Mouse (Mus musculus) CH12.LX (cell line): ENCODE data around the gene Ercc6. TPM values are rescaled to one million over a fixed set of nuclear protein-coding genes. Genes with fewer than 3 reads are reported as not detected.

Experiments used
- DNase-seq: peaks from one replicate; pipeline ENCODE4 v3.0.0-alpha.2; 2013; ENCODE audit errors: extremely low read depth
- H3K27ac ChIP-seq: 2 replicates; pipeline ENCODE4 v1.5.1; 2012; ENCODE audit warnings: low read depth, mild to moderate bottlenecking, control low read depth, moderate library complexity; ENCODE audit not compliant: insufficient read depth
- H3K27me3 ChIP-seq: replicated peaks from 2 replicates; pipeline ENCODE3; 2012; ENCODE audit warnings: inconsistent platforms
- H3K36me3 ChIP-seq, 2 experiments: replicated peaks in 1 of 2; 2 replicates each; pipeline versions ENCODE3 to v1.6.1; 2012; ENCODE audit warnings: inconsistent platforms in 1 of 2, low read length in 1 of 2, mild to moderate bottlenecking in 1 of 2, mixed read lengths in 1 of 2, moderate library complexity in 1 of 2; ENCODE audit not compliant: control insufficient read depth in 1 of 2, insufficient read depth in 1 of 2
- H3K4me1 ChIP-seq, 2 experiments: 2 replicates each; pipeline ENCODE4 v1.6.1; 2012; ENCODE audit warnings: inconsistent platforms in 1 of 2, moderate library complexity in 1 of 2; ENCODE audit not compliant: insufficient read depth in 2 of 2, control insufficient read depth in 1 of 2
- H3K4me2 ChIP-seq: 2 replicates; pipeline ENCODE4 v1.6.1; 2012; ENCODE audit warnings: low read depth, mild to moderate bottlenecking, control low read depth; ENCODE audit not compliant: poor library complexity, insufficient read depth, severe bottlenecking
- H3K4me3 ChIP-seq, 3 experiments: fragments of 150-350 bp in 1 of 3; sonication (generic) in 1 of 3; replicated peaks in 1 of 3; 2 replicates each; pipeline versions ENCODE3 to v1.5.1; 2011 to 2012; ENCODE audit warnings: low read depth in 2 of 3, low read length in 2 of 3, mild to moderate bottlenecking in 2 of 3, moderate library complexity in 2 of 3, control low read depth in 1 of 3, improper control_type of control experiment in 1 of 3, inconsistent platforms in 1 of 3, mixed read lengths in 1 of 3; ENCODE audit not compliant: poor library complexity in 1 of 3
- H3K79me2 ChIP-seq: replicated peaks from 2 replicates; pipeline ENCODE4 v1.6.1; 2012; ENCODE audit warnings: mild to moderate bottlenecking, moderate library complexity; ENCODE audit not compliant: control insufficient read depth, poor library complexity, insufficient read depth, severe bottlenecking; ENCODE audit errors: extremely low read depth
- H3K9ac ChIP-seq: 2 replicates; pipeline ENCODE4 v1.6.1; 2012; ENCODE audit warnings: low read depth, mild to moderate bottlenecking, control low read depth, moderate library complexity; ENCODE audit not compliant: insufficient read depth
- H3K9me3 ChIP-seq: replicated peaks from 2 replicates; pipeline ENCODE3; 2012; ENCODE audit warnings: low read length, inconsistent platforms, mixed read lengths
- BHLHE40 ChIP-seq: IDR thresholded peaks from 2 replicates; pipeline ENCODE4 v1.6.1; 2011; ENCODE audit warnings: mild to moderate bottlenecking, low read depth, low read length, improper control_type of control experiment
- CHD1 ChIP-seq: IDR thresholded peaks from 2 replicates; pipeline ENCODE4 v1.6.1; 2012; ENCODE audit warnings: low read depth, low read length, improper control_type of control experiment, inconsistent platforms
- CTCF ChIP-seq, 2 experiments: IDR thresholded peaks in 1 of 2; conservative IDR thresholded peaks in 1 of 2; 2 replicates each; pipeline ENCODE4 v1.5.1; 2011 to 2012; ENCODE audit warnings: low read depth in 2 of 2, low read length in 2 of 2, improper control_type of control experiment in 1 of 2, inconsistent platforms in 1 of 2, mild to moderate bottlenecking in 1 of 2, moderate library complexity in 1 of 2
- E2F4 ChIP-seq: IDR thresholded peaks from 2 replicates; pipeline ENCODE4 v1.6.1; 2011; ENCODE audit warnings: low read depth, low read length, improper control_type of control experiment; ENCODE audit not compliant: insufficient replicate concordance
- ELF1 ChIP-seq: IDR thresholded peaks from 2 replicates; pipeline ENCODE4 v1.6.1; 2014; ENCODE audit warnings: low read depth, mild to moderate bottlenecking, inconsistent platforms, low read length, improper control_type of control experiment
- EP300 ChIP-seq: IDR thresholded peaks from 2 replicates; pipeline ENCODE4 v1.6.1; 2011; ENCODE audit warnings: low read length, improper control_type of control experiment
- ETS1 ChIP-seq: conservative IDR thresholded peaks from 2 replicates; pipeline ENCODE4 v1.6.1; 2012; ENCODE audit warnings: low read depth, mild to moderate bottlenecking, inconsistent platforms, low read length, improper control_type of control experiment, moderate library complexity
- HCFC1 ChIP-seq: IDR thresholded peaks from 2 replicates; pipeline ENCODE4 v1.6.1; 2012; ENCODE audit warnings: low read depth, mild to moderate bottlenecking, inconsistent platforms, low read length, improper control_type of control experiment
- IRF4 ChIP-seq: IDR thresholded peaks from 2 replicates; pipeline ENCODE4 v1.6.1; 2014; ENCODE audit warnings: low read depth, mild to moderate bottlenecking, inconsistent platforms, low read length, improper control_type of control experiment
- JUND ChIP-seq: conservative IDR thresholded peaks from 2 replicates; pipeline ENCODE4 v1.6.1; 2011; ENCODE audit warnings: low read depth, low read length, improper control_type of control experiment
- KAT2A ChIP-seq: IDR thresholded peaks from 2 replicates; pipeline ENCODE4 v1.6.1; 2012; ENCODE audit warnings: low read length, improper control_type of control experiment, inconsistent platforms; ENCODE audit not compliant: insufficient replicate concordance
- MAFK ChIP-seq: IDR thresholded peaks from 2 replicates; pipeline ENCODE4 v1.6.1; 2011; ENCODE audit warnings: low read length, improper control_type of control experiment; ENCODE audit not compliant: insufficient replicate concordance
- MAZ ChIP-seq: IDR thresholded peaks from 2 replicates; pipeline ENCODE4 v1.6.1; 2012; ENCODE audit warnings: low read depth, mild to moderate bottlenecking, inconsistent platforms, low read length, improper control_type of control experiment, moderate library complexity
- MEF2A ChIP-seq: IDR thresholded peaks from 2 replicates; pipeline ENCODE4 v1.6.1; 2014; ENCODE audit warnings: low read depth, mild to moderate bottlenecking, inconsistent platforms, low read length, improper control_type of control experiment, borderline replicate concordance
- MYC ChIP-seq: IDR thresholded peaks from 2 replicates; pipeline ENCODE4 v1.6.1; 2011; ENCODE audit warnings: low read depth, mild to moderate bottlenecking, improper control_type of control experiment, low read length
- NRF1 ChIP-seq: IDR thresholded peaks from 2 replicates; pipeline ENCODE4 v1.6.1; 2014; ENCODE audit warnings: low read depth, mild to moderate bottlenecking, inconsistent platforms, low read length, improper control_type of control experiment, moderate library complexity
- PAX5 ChIP-seq: IDR thresholded peaks from 2 replicates; pipeline ENCODE4 v1.6.1; 2012; ENCODE audit warnings: low read length, inconsistent platforms, mixed read lengths
- POLR2A ChIP-seq: IDR thresholded peaks from 2 replicates; pipeline ENCODE4 v1.6.1; 2011; ENCODE audit warnings: low read depth, mild to moderate bottlenecking, improper control_type of control experiment, low read length
- RAD21 ChIP-seq: IDR thresholded peaks from 2 replicates; pipeline ENCODE4 v1.6.1; 2011; ENCODE audit warnings: low read depth, mild to moderate bottlenecking, low read length, improper control_type of control experiment, moderate library complexity
- RCOR1 ChIP-seq: conservative IDR thresholded peaks from 2 replicates; pipeline ENCODE4 v1.6.1; 2012; ENCODE audit warnings: low read depth, mild to moderate bottlenecking, inconsistent platforms, low read length, improper control_type of control experiment
- SIN3A ChIP-seq: IDR thresholded peaks from 2 replicates; pipeline ENCODE4 v1.6.1; 2012; ENCODE audit warnings: low read length, improper control_type of control experiment, inconsistent platforms
- SMC3 ChIP-seq: IDR thresholded peaks from 2 replicates; pipeline ENCODE4 v1.6.1; 2011; ENCODE audit warnings: low read depth, low read length, improper control_type of control experiment
- TBP ChIP-seq: conservative IDR thresholded peaks from 2 replicates; pipeline ENCODE4 v1.6.1; 2011; ENCODE audit warnings: low read depth, low read length, improper control_type of control experiment
- TCF12 ChIP-seq: IDR thresholded peaks from 2 replicates; pipeline ENCODE4 v1.6.1; 2014; ENCODE audit warnings: low read depth, mild to moderate bottlenecking, inconsistent platforms, low read length, improper control_type of control experiment
- ZC3H11A ChIP-seq: IDR thresholded peaks from 2 replicates; pipeline ENCODE4 v1.6.1; 2012; ENCODE audit warnings: low read depth, mild to moderate bottlenecking, inconsistent platforms, low read length, improper control_type of control experiment
- ZNF384 ChIP-seq: IDR thresholded peaks from 2 replicates; pipeline ENCODE4 v1.6.1; 2012; ENCODE audit warnings: low read depth, low read length, improper control_type of control experiment, inconsistent platforms
- dilution Hi-C: fragments of 300-500 bp; cut with MboI; formaldehyde crosslinking; loops from 2 replicates; pipeline ENCODE4 v1.14.3; 2020; ENCODE audit warnings: low sequenced_read_pairs; ENCODE audit not compliant: extremely low pct_unique_long_range_greater_than_20kb, extremely low pct_ligation_motif_present
- in situ Hi-C: fragments of 300-500 bp; cut with MboI; formaldehyde crosslinking; loops from 3 replicates; pipeline ENCODE4 v1.14.3; 2019; ENCODE audit warnings: low sequenced_read_pairs, low pct_ligation_motif_present, low pct_unique_long_range_greater_than_20kb, mixed read lengths
- polyA plus RNA-seq: library from polyadenylated mRNA; unstranded; fragments of >175 nt; gene quantifications from 2 replicates; pipeline ENCODE4 v1.2.1, GENCODE M21; 2012; ENCODE audit warnings: low read depth; ENCODE audit not compliant: insufficient read length
- total RNA-seq, 2 experiments: library from RNA; depleted of rRNA; stranded (reverse); fragments of 300-350 nt in 1 of 2; fragments of >200 nt in 1 of 2; gene quantifications; 2 replicates each; pipeline ENCODE4 v1.2.3; 2012 to 2014

Gene Ercc6
- total and polyA plus RNA-seq, 3 experiments: 10.7 to 16.7 (median 15.3) TPM

DNA sequence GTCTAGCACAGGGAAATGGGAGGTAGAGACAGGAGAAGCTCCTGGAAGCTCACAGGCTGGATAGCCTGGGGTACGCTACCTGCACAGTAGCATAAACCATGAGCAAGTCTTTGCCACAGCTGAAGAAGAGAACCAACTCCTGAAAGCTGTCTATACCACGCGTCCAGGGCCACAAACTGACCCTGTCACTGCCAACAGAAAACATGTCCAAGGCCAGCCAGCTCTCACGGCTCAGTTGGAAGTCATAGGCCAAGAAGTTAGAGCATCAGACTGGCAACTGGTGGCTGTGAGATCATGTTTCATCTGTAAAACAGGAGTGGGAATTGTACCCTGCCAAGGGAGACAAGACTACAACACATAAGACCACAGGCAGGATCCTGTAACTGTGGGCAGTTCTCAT, 20.3 kb downstream of the Ercc6 start:
- dilution Hi-C loops: no loop called here
- Histone ChIP-seq H3K4me2 (no peak overlapping the region), H3K9ac (no peak overlapping the region)
- TF ChIP-seq MEF2A (no peak), POLR2A (no peak)
- TF ChIP-seq, all 38 proteins: peak for 0
- Histone ChIP-seq H3K27ac (no peak overlapping the region), H3K4me1 (peaks cover 4 to 44% of the 10 kb centered on the region in 2 experiments), H3K36me3 (peaks cover 16 to 86% of the 10 kb centered on the region in 2 experiments), H3K9me3 (no peaks in the 10 kb centered on the region), H3K79me2 (no peaks in the 10 kb centered on the region; the same call in 1 of the 2 replicates), H3K27me3 (no peaks in the 10 kb centered on the region), H3K4me3 (no peak overlapping the region)
- in situ Hi-C loops: no loop called here
- no peak for DNase-seq

GRCm38 (mm10) chr14:32534137-32534536, 20.8 kb downstream of the Ercc6 start:
- in situ Hi-C loops: no loop called here
- H3K79me2 ChIP-seq: no peaks in the 10 kb centered on the region; the same call in 1 of the 2 replicates
- H3K4me2 ChIP-seq: no peak overlapping the region
- peaks cover 4 to 39% of the 10 kb centered on the region in 2 experiments for H3K4me1 ChIP-seq
- no peaks in the 10 kb centered on the region for H3K27me3 ChIP-seq
- H3K36me3 ChIP-seq: peaks cover 16 to 86% of the 10 kb centered on the region in 2 experiments
- dilution Hi-C loops: no loop called here
- H3K9me3 ChIP-seq: no peaks in the 10 kb centered on the region
- no peak overlapping the region for H3K4me3 ChIP-seq
- TF ChIP-seq SMC3 (peak; percentile 13; the same call in 1 of the 2 replicates), RAD21 (peak; percentile 45), CTCF (conservative IDR thresholded peaks at IDR 0.05 in 1 of 2, IDR thresholded peaks at IDR 0.05 in 1 of 2; ENCODE audit: low read depth in 2 of 2, low read length in 2 of 2) (peak; percentile 69 to 84), TBP (no peak), MYC (no peak), RCOR1 (no peak), NRF1 (no peak), ELF1 (no peak), EP300 (no peak), KAT2A (no peak), MAZ (no peak), ZC3H11A (no peak), HCFC1 (no peak)
- no peak overlapping the region for H3K27ac ChIP-seq
- no peak for DNase-seq
- no peak overlapping the region for H3K9ac ChIP-seq

- Histone ChIP-seq H3K27ac (no peak overlapping the region), H3K79me2 (no peaks in the 10 kb centered on the region; the same call in 1 of the 2 replicates), H3K9ac (no peak overlapping the region), H3K36me3 (peaks cover 13 to 90% of the 10 kb centered on the region in 2 experiments), H3K4me2 (no peak overlapping the region), H3K9me3 (no peaks in the 10 kb centered on the region), H3K4me3 (no peak overlapping the region), H3K4me1 (peaks cover 4 to 16% of the 10 kb centered on the region in 2 experiments), H3K27me3 (no peaks in the 10 kb centered on the region)
- in situ Hi-C loops: no loop called here
- DNase-seq: no peak
- dilution Hi-C loops: no loop called here
- TF ChIP-seq RAD21 (no peak), CHD1 (no peak), JUND (no peak), ZC3H11A (no peak), EP300 (no peak), ZNF384 (no peak), SIN3A (no peak), MAZ (no peak), PAX5 (no peak), HCFC1 (no peak), TBP (no peak), BHLHE40 (no peak), ETS1 (no peak), E2F4 (no peak), IRF4 (no peak), MAFK (no peak), TCF12 (no peak)
These were observed 23.4 kb downstream of the Ercc6 start for GRCm38 (mm10) chr14:32536763-32537162.
